Mouse (Mus musculus): ENCODE measurements around the gene Cars2.
"Not testable (repeated sequence)": the region's sequence is repeated elsewhere in the genome, so short reads cannot be mapped to it uniquely, and the experiment has no call there.

The Cars2 gene

GRCm38 (mm10) chr8:11476338-11477177 is 74.0 kb downstream of the Cars2 start:
- in situ Hi-C loops (cut with MboI, MseI), result no loop called here

GRCm38 (mm10) chr8:11475876-11476275 is 74.7 kb downstream of the Cars2 start:
- in situ Hi-C loops (cut with MboI, MseI), result no loop called here

- in situ Hi-C loops (cut with MboI, MseI), result no loop called here
Measured at GRCm38 (mm10) chr8:11475397-11475796, 75.2 kb downstream of the Cars2 start.

GRCm38 (mm10) chr8:11473072-11473471 is 77.5 kb downstream of the Cars2 start:
- in situ Hi-C loops (cut with MboI, MseI), result no loop called here

- in situ Hi-C loops (cut with MboI, MseI), result no loop called here
Measured at GRCm38 (mm10) chr8:11471309-11471708, 79.3 kb downstream of the Cars2 start.

GRCm38 (mm10) chr8:11470694-11471093 is 79.9 kb downstream of the Cars2 start:
- in situ Hi-C loops (cut with MboI, MseI), result no loop called here

- in situ Hi-C loops (cut with MboI, MseI), result no loop called here
Measured at GRCm38 (mm10) chr8:11469095-11469494, 81.5 kb downstream of the Cars2 start.

- in situ Hi-C loops (cut with MboI, MseI), result not testable (repeated sequence)
Measured at GRCm38 (mm10) chr8:11466528-11466927, 84.1 kb downstream of the Cars2 start.

GRCm38 (mm10) chr8:11465619-11466018 is 85.0 kb downstream of the Cars2 start:
- in situ Hi-C loops (cut with MboI, MseI), result no loop called here

- in situ Hi-C loops (cut with MboI, MseI), result no loop called here
Measured at GRCm38 (mm10) chr8:11464707-11464964, 85.9 kb downstream of the Cars2 start.

Data from T-helper 2 cell (primary cell).